ENCODE assay signal across 8 mouse cellular contexts in the genomic region with DNA sequence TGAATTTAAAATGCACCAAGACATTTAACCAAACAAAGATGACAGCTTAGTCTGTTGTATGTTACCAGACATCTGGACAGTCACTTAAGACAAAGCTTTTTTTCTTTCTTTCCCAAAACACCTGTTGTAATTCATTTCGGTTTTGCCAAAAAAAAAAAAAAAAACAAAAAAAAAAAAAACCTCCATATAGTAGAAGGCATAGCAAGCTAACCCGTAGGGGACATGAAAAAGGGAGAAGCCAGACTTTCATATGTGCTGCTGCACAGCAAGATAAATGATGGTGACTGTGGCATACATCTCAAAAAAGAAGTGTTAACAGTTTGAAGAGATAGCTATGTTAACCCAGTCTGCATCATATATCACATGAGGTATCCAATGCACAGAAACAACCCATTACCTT. TPM values are rescaled to one million over a fixed set of nuclear protein-coding genes. Genes with fewer than 3 reads are reported as not detected.
A peak's percentile ranks its signal among the peaks of the same experiment; 100 is the strongest.
DNase-seq lines count a peak whose midpoint lies in the region; ATAC-seq lines count a peak whose summit lies in the region.

No protein-coding gene starts in this region.

- H3K4me1 ChIP-seq in neural tube, embryonic 11.5 days (ENCODE audit: control insufficient read depth, insufficient read depth, low read length), result no peaks in the 10 kb centered on the region
- 0 out of 2 replicates have a peak, but pooled peaks cover 7% of the 10 kb centered on the region for H3K4me1 ChIP-seq in forebrain, embryonic 14.5 days (ENCODE audit: control insufficient read depth, insufficient read depth, low read length)
- H3K4me1 ChIP-seq in liver, embryonic 13.5 days (replicated peaks), result peaks cover 15% of the 10 kb centered on the region
- no peaks in the 10 kb centered on the region for H3K4me1 ChIP-seq in stomach, embryonic 16.5 days (ENCODE audit: control insufficient read depth, insufficient read depth, low read length)

- no peak for DNase-seq in neural tube, embryonic 11.5 days (ENCODE audit: low spot score)
- DNase-seq in neural tube, embryonic 10.5 days (ENCODE audit: extremely low spot score, low spot score), result no peak
- no peak for DNase-seq in forebrain, embryonic 14.5 days (ENCODE audit: low spot score)
- no peak for DNase-seq in liver, embryonic 13.5 days
- no peak for DNase-seq in urinary bladder, postnatal 36 days (ENCODE audit: low spot score in 2 of 2)
- no peak for DNase-seq in adrenal gland, adult 18-20 months (ENCODE audit: low spot score in 2 of 2)
- no peak for DNase-seq in gastrocnemius, postnatal 36 days

- H3K27ac ChIP-seq in neural tube, embryonic 11.5 days (ENCODE audit: low read depth, low read length), result no peak overlapping the region
- H3K27ac ChIP-seq in forebrain, embryonic 14.5 days (ENCODE audit: low read depth, low read length), result no peak overlapping the region
- H3K27ac ChIP-seq in liver, embryonic 13.5 days, result no peak overlapping the region
- no peak overlapping the region for H3K27ac ChIP-seq in stomach, embryonic 16.5 days (ENCODE audit: low read length)

- intact Hi-C loops in gastrocnemius, postnatal 36 days (cut with DNase I), result no loop called here

- no peaks in the 10 kb centered on the region for H3K9me3 ChIP-seq in neural tube, embryonic 11.5 days (ENCODE audit: control insufficient read depth, low read length)
- H3K9me3 ChIP-seq in forebrain, embryonic 14.5 days (replicated peaks; ENCODE audit: control insufficient read depth, low read length), result no peaks in the 10 kb centered on the region
- no peaks in the 10 kb centered on the region for H3K9me3 ChIP-seq in liver, embryonic 13.5 days (replicated peaks)
- no peaks in the 10 kb centered on the region for H3K9me3 ChIP-seq in stomach, embryonic 16.5 days (replicated peaks; ENCODE audit: control insufficient read depth, low read length)

- WGBS in neural tube, embryonic 11.5 days, result 72% methylated on average over 2 of the region's 2 CpGs
- 69% methylated on average over 2 of the region's 2 CpGs for WGBS in forebrain, embryonic 14.5 days
- 25% methylated on average over 2 of the region's 2 CpGs for WGBS in liver, embryonic 13.5 days (ENCODE audit: insufficient replicate concordance)
- 34% methylated on average over 2 of the region's 2 CpGs for WGBS in stomach, embryonic 16.5 days

- H3K36me3 ChIP-seq in neural tube, embryonic 11.5 days (ENCODE audit: control insufficient read depth, insufficient read depth, low read length), result no peaks in the 10 kb centered on the region
- no peaks in the 10 kb centered on the region for H3K36me3 ChIP-seq in forebrain, embryonic 14.5 days (ENCODE audit: control insufficient read depth, insufficient read depth, low read length)
- no peaks in the 10 kb centered on the region for H3K36me3 ChIP-seq in liver, embryonic 13.5 days
- H3K36me3 ChIP-seq in stomach, embryonic 16.5 days (ENCODE audit: control insufficient read depth, insufficient read depth, low read length), result no peaks in the 10 kb centered on the region

- H3K4me3 ChIP-seq in neural tube, embryonic 11.5 days (ENCODE audit: low read depth, low read length), result peak overlapping the region; percentile 50
- H3K4me3 ChIP-seq in forebrain, embryonic 14.5 days (ENCODE audit: low read depth, low read length), result peak overlapping the region; percentile 48
- H3K4me3 ChIP-seq in liver, embryonic 13.5 days (replicated peaks), result peak overlapping the region; percentile 65
- peak overlapping the region; percentile 70 for H3K4me3 ChIP-seq in stomach, embryonic 16.5 days (replicated peaks; ENCODE audit: low read length)

- H3K9ac ChIP-seq in neural tube, embryonic 11.5 days (ENCODE audit: low read length), result no peak overlapping the region
- no peak overlapping the region for H3K9ac ChIP-seq in forebrain, embryonic 14.5 days (ENCODE audit: low read length)
- no peak overlapping the region for H3K9ac ChIP-seq in liver, embryonic 13.5 days
- H3K9ac ChIP-seq in stomach, embryonic 16.5 days (ENCODE audit: low read length), result peak overlapping the region; percentile 71

- H3K27me3 ChIP-seq in neural tube, embryonic 11.5 days (ENCODE audit: control insufficient read depth, insufficient read depth, low read length), result no peaks in the 10 kb centered on the region
- no peaks in the 10 kb centered on the region for H3K27me3 ChIP-seq in forebrain, embryonic 14.5 days (replicated peaks; ENCODE audit: control insufficient read depth, insufficient read depth, low read length)
- no peaks in the 10 kb centered on the region for H3K27me3 ChIP-seq in liver, embryonic 13.5 days
- H3K27me3 ChIP-seq in stomach, embryonic 16.5 days (ENCODE audit: control insufficient read depth, insufficient read depth, low read length), result no peaks in the 10 kb centered on the region

- peak overlapping the region; percentile 96 for H3K4me2 ChIP-seq in neural tube, embryonic 11.5 days (ENCODE audit: low read depth)
- H3K4me2 ChIP-seq in forebrain, embryonic 14.5 days (ENCODE audit: low read length), result peak overlapping the region; percentile 86
- peak overlapping the region; percentile 77 for H3K4me2 ChIP-seq in liver, embryonic 13.5 days
- H3K4me2 ChIP-seq in stomach, embryonic 16.5 days (ENCODE audit: low read depth, low read length), result peak overlapping the region; percentile 67

- no peak for ATAC-seq in neural tube, embryonic 11.5 days (ENCODE audit: insufficient read depth, low FRiP score, low TSS enrichment)
- ATAC-seq in forebrain, embryonic 14.5 days, result no peak; the same call in 1 of the 2 replicates
- no peak for ATAC-seq in liver, embryonic 13.5 days (ENCODE audit: low read depth)
- ATAC-seq in stomach, embryonic 16.5 days (ENCODE audit: insufficient read depth, low FRiP score), result no peak

RNA-seq across cellular contexts. Expression of a gene that starts 0.5 kb away (rescaled TPM):
- 0.64 and 1.1 TPM in 2 replicates for polyA plus RNA-seq in neural tube, embryonic 11.5 days (2014; fragmentation: Nextera tagmentation; extraction: Ambion mirVana)
- 1.5 TPM in 2 replicates for polyA plus RNA-seq in forebrain, embryonic 14.5 days (2014; fragmentation: Nextera tagmentation; extraction: Ambion mirVana)
- 3.1 and 3.2 TPM in 2 replicates for polyA plus RNA-seq in liver, embryonic 13.5 days (2015; fragmentation: Nextera tagmentation; extraction: Ambion mirVana)
- polyA plus RNA-seq in stomach, embryonic 16.5 days (2015; fragmentation: Nextera tagmentation; extraction: Ambion mirVana), result 4.7 and 5.0 TPM in 2 replicates
- 10 to 100 TPM; 12.6 to 17.9 TPM for total RNA-seq in adrenal gland, adult 18-20 months (2021)
- total RNA-seq in gastrocnemius, postnatal 36 days (2021), result 10 to 100 TPM in 1 of 2 experiments, 1 to 10 TPM in 1; 9.4 to 19.1 TPM

RNA-seq across cellular contexts. Expression of a gene that starts 30.2 kb away (rescaled TPM):
- 0.39 and 0.46 TPM in 2 replicates for polyA plus RNA-seq in neural tube, embryonic 11.5 days (2014; fragmentation: Nextera tagmentation; extraction: Ambion mirVana)
- polyA plus RNA-seq in forebrain, embryonic 14.5 days (2014; fragmentation: Nextera tagmentation; extraction: Ambion mirVana), result 1.0 and 1.5 TPM in 2 replicates
- 1.2 and 1.6 TPM in 2 replicates for polyA plus RNA-seq in liver, embryonic 13.5 days (2015; fragmentation: Nextera tagmentation; extraction: Ambion mirVana)
- polyA plus RNA-seq in stomach, embryonic 16.5 days (2015; fragmentation: Nextera tagmentation; extraction: Ambion mirVana), result 1.7 and 2.3 TPM in 2 replicates
- total RNA-seq in adrenal gland, adult 18-20 months (2021), result 10 to 100 TPM in 1 of 2 experiments, 1 to 10 TPM in 1; 9.4 to 16.9 TPM
- 1 to 10 TPM; 3.9 to 5.6 TPM for total RNA-seq in gastrocnemius, postnatal 36 days (2021)

RNA-seq across cellular contexts. Expression of a gene that starts 35.8 kb away (rescaled TPM):
- 0.07 and 0.08 TPM in 2 replicates for polyA plus RNA-seq in neural tube, embryonic 11.5 days (2014; fragmentation: Nextera tagmentation; extraction: Ambion mirVana)
- polyA plus RNA-seq in forebrain, embryonic 14.5 days (2014; fragmentation: Nextera tagmentation; extraction: Ambion mirVana), result not detected in 2 replicates
- 0.03 and 0.09 TPM in 2 replicates for polyA plus RNA-seq in liver, embryonic 13.5 days (2015; fragmentation: Nextera tagmentation; extraction: Ambion mirVana)
- polyA plus RNA-seq in stomach, embryonic 16.5 days (2015; fragmentation: Nextera tagmentation; extraction: Ambion mirVana), result 0.10 and 0.15 TPM in 2 replicates
- total RNA-seq in adrenal gland, adult 18-20 months (2021), result 1 to 10 TPM; 3.4 to 6.7 TPM
- 1 to 10 TPM; 1.9 to 3.6 TPM for total RNA-seq in gastrocnemius, postnatal 36 days (2021)
